Mouse (Mus musculus) heart, postnatal 0 days (tissue): ENCODE data around the gene Amhr2. TPM values are rescaled to one million over a fixed set of nuclear protein-coding genes. Genes with fewer than 3 reads are reported as not detected.

ENCODE experiments used
- ATAC-seq: fragments of 200-750 bp; cut with Nextera tagmentation; 2 replicates; pipeline ENCODE4 v1.8.0; 2017; ENCODE audit warnings: low read depth, moderate number of reproducible peaks, moderate library complexity; ENCODE audit not compliant: insufficient read depth
- DNase-seq: peaks from one replicate; pipeline ENCODE4 v3.0.0-alpha.2; 2016; ENCODE audit warnings: low spot score
- H3K27ac ChIP-seq: fragments of 300-500 bp; sonication (generic); 2 replicates; pipeline ENCODE4 v1.5.1; 2014; ENCODE audit warnings: low read depth, mild to moderate bottlenecking
- H3K27me3 ChIP-seq: fragments of 300-500 bp; sonication (generic); 2 replicates; pipeline ENCODE4 v1.6.1; 2014; ENCODE audit warnings: low read length, mixed read lengths; ENCODE audit not compliant: control insufficient read depth, insufficient read depth
- H3K36me3 ChIP-seq: fragments of 300-500 bp; sonication (generic); replicated peaks from 2 replicates; pipeline ENCODE4 v1.6.1; 2014; ENCODE audit warnings: low read length, mixed read lengths; ENCODE audit not compliant: control insufficient read depth, insufficient read depth
- H3K4me1 ChIP-seq: fragments of 300-500 bp; sonication (generic); 2 replicates; pipeline ENCODE4 v1.6.1; 2014; ENCODE audit warnings: antibody characterized with exemption; ENCODE audit not compliant: control insufficient read depth, insufficient read depth
- H3K4me2 ChIP-seq: fragments of 300-500 bp; sonication (generic); 2 replicates; pipeline ENCODE4 v1.6.1; 2014; ENCODE audit warnings: low read depth, mild to moderate bottlenecking, low read length, moderate library complexity
- H3K4me3 ChIP-seq: fragments of 300-500 bp; sonication (generic); 2 replicates; pipeline ENCODE4 v1.5.1; 2014; ENCODE audit warnings: low read depth, low read length
- H3K9ac ChIP-seq: fragments of 300-500 bp; sonication (generic); replicated peaks from 2 replicates; pipeline ENCODE4 v1.6.1; 2014; ENCODE audit warnings: low read depth, low read length, mixed read lengths
- H3K9me3 ChIP-seq: fragments of 300-500 bp; sonication (generic); replicated peaks from 2 replicates; pipeline ENCODE4 v1.6.1; 2016; ENCODE audit warnings: low read length; ENCODE audit not compliant: control insufficient read depth
- CTCF ChIP-seq: IDR thresholded peaks from 2 replicates; pipeline ENCODE4 v1.5.1; 2016; ENCODE audit warnings: antibody characterized with exemption, control low read depth, low read depth
- EP300 ChIP-seq: IDR thresholded peaks from 2 replicates; pipeline ENCODE4 v1.6.1; 2016; ENCODE audit warnings: antibody characterized with exemption, low read depth
- WGBS: fragments of 180-500 bp; shearing (Covaris S2); extraction: QIAGEN DNeasy Blood & Tissue Kit; methylation state at CpG from one replicate; pipeline ENCODE4 v1.1.7; 2014; 5-methylcytosine and 5-hydroxymethylcytosine counted together
- polyA plus RNA-seq: library from polyadenylated mRNA; unstranded; fragments of >200 nt; fragmentation: Nextera tagmentation; extraction: Ambion mirVana; gene quantifications from 2 replicates; pipeline ENCODE4 v1.2.1, GENCODE M21; 2015
- total RNA-seq: library from RNA; depleted of rRNA; stranded (reverse); fragments of >200 nt; gene quantifications from 2 replicates; pipeline ENCODE4 v1.2.3, GENCODE M21; 2014; ENCODE audit warnings: low replicate concordance; rRNA removed

Gene Amhr2
- total RNA-seq (0.19 and 0.81 TPM in 2 replicates), polyA plus RNA-seq (0.75 and 1.9 TPM in 2 replicates)

GRCm38 (mm10) chr15:102445146-102445545 lies at the start of gene Amhr2:
TSS of gene Amhr2 (plus strand) at chr15:102445367.
- H3K4me1 ChIP-seq = no peaks in the 10 kb centered on the region
- no peak within 1 kb of the TSS for H3K4me3 ChIP-seq
- H3K27ac ChIP-seq = no peak within 1 kb of the TSS
- ATAC-seq (no peak), DNase-seq (no peak)
- no peaks in the 10 kb centered on the region for H3K9me3 ChIP-seq
- H3K27me3 ChIP-seq = no peaks in the 10 kb centered on the region
- 65% methylated on average over 8 of the region's 8 CpGs for WGBS
- H3K36me3 ChIP-seq = no peaks in the 10 kb centered on the region
- no peak for TF ChIP-seq CTCF
- TF ChIP-seq EP300 = no peak
- H3K9ac ChIP-seq = 0 out of 2 replicates have a peak within 1 kb of the TSS, but pooled peaks have one; percentile 6
- no peak within 1 kb of the TSS for H3K4me2 ChIP-seq

- ATAC-seq = no peak
- peak overlapping the region; percentile 62; the same call in 1 of the 2 replicates for H3K9ac ChIP-seq
Measured at GRCm38 (mm10) chr15:102398629-102399028, 46.5 kb upstream of the Amhr2 start.

GRCm38 (mm10) chr15:102399229-102400221 lies 45.6 kb upstream of the Amhr2 start:
- TF ChIP-seq EP300 (peak; percentile 48; the same call in 1 of the 2 replicates), CTCF (no peak)
- peak overlapping the region; percentile 62 for H3K9ac ChIP-seq
- 1% methylated on average over 34 of the region's 34 CpGs for WGBS
- peak overlapping the region; percentile 68 for H3K4me2 ChIP-seq
- H3K36me3 ChIP-seq = no peaks in the 10 kb centered on the region
- H3K27ac ChIP-seq = peak overlapping the region; percentile 96
- peak overlapping the region; percentile 50 for H3K4me3 ChIP-seq
- H3K9me3 ChIP-seq = no peaks in the 10 kb centered on the region
- ATAC-seq (peak; percentile 91), DNase-seq (peak; percentile 90)
- no peaks in the 10 kb centered on the region for H3K27me3 ChIP-seq
- peaks cover 10% of the 10 kb centered on the region for H3K4me1 ChIP-seq

More at GRCm38 (mm10) chr15:102398629-102399028, 46.5 kb upstream of the Amhr2 start:
- Histone ChIP-seq H3K27ac (peak overlapping the region; percentile 96), H3K4me3 (peak overlapping the region; percentile 50; the same call in 1 of the 2 replicates), H3K36me3 (no peaks in the 10 kb centered on the region), H3K4me1 (peaks cover 9% of the 10 kb centered on the region; the same call in 1 of the 2 replicates), H3K9me3 (no peaks in the 10 kb centered on the region), H3K27me3 (no peaks in the 10 kb centered on the region), H3K4me2 (peak overlapping the region; percentile 68)
- DNase-seq = no peak
- 32% methylated on average over 5 of the region's 5 CpGs for WGBS
- TF ChIP-seq EP300 = no peak
- no peak for TF ChIP-seq CTCF

- no peak for DNase-seq
- Histone ChIP-seq H3K27ac (peak overlapping the region; percentile 96), H3K27me3 (no peaks in the 10 kb centered on the region), H3K36me3 (no peaks in the 10 kb centered on the region), H3K9ac (no peak overlapping the region), H3K4me1 (peaks cover 4% of the 10 kb centered on the region), H3K4me2 (peak overlapping the region; percentile 68; the same call in 1 of the 2 replicates), H3K4me3 (no peak overlapping the region), H3K9me3 (no peaks in the 10 kb centered on the region)
- 84% methylated on average over 10 of the region's 10 CpGs for WGBS
- ATAC-seq = no peak
- TF ChIP-seq CTCF = no peak
- TF ChIP-seq EP300 = no peak
Measured at GRCm38 (mm10) chr15:102400476-102401045, 44.6 kb upstream of the Amhr2 start.

- Histone ChIP-seq H3K4me2 (no peak overlapping the region), H3K4me3 (no peak overlapping the region), H3K4me1 (peaks cover 4% of the 10 kb centered on the region), H3K27me3 (no peaks in the 10 kb centered on the region), H3K36me3 (no peaks in the 10 kb centered on the region), H3K27ac (no peak overlapping the region), H3K9me3 (no peaks in the 10 kb centered on the region), H3K9ac (no peak overlapping the region)
- ATAC-seq = no peak
- TF ChIP-seq EP300 = no peak
- no peak for TF ChIP-seq CTCF
- DNase-seq = no peak
- 56% methylated on average over 2 of the region's 2 CpGs for WGBS
Measured at GRCm38 (mm10) chr15:102401278-102401677, 43.9 kb upstream of the Amhr2 start.
